Mouse (Mus musculus): ENCODE data around the gene Cwf19l2.

GRCm38 (mm10) chr9:3521031-3521430 is 117.6 kb downstream of the Cwf19l2 start:
- TF ChIP-seq CTCF (conservative IDR thresholded peaks at IDR 0.05; ENCODE audit: insufficient read depth, insufficient read length, low read depth, low read length), result no peak
- no peak for TF ChIP-seq POLR2A (IDR thresholded peaks at IDR 0.05; ENCODE audit: low read depth, low read length)

All from kidney, adult 2 months (tissue).